Mouse (Mus musculus) embryonic fibroblast, embryonic 13.5 days (primary cell): ENCODE data around the gene Fam241b. TPM values are rescaled to one million over a fixed set of nuclear protein-coding genes. Genes with fewer than 3 reads are reported as not detected.

ENCODE experiments used
- H3K27ac ChIP-seq: 2 replicates; pipeline ENCODE4 v1.5.1; 2012; ENCODE audit warnings: low read length, control low read depth, inconsistent platforms; ENCODE audit not compliant: insufficient read depth
- H3K4me1 ChIP-seq: 2 replicates; pipeline ENCODE4 v1.6.1; 2011; ENCODE audit warnings: low read length; ENCODE audit not compliant: control insufficient read depth, insufficient read depth
- H3K4me3 ChIP-seq: 2 replicates; pipeline ENCODE4 v1.5.1; 2011; ENCODE audit warnings: mild to moderate bottlenecking, control low read depth, low read length; ENCODE audit not compliant: insufficient read depth
- CTCF ChIP-seq: IDR thresholded peaks from 2 replicates; pipeline ENCODE4 v1.5.1; 2011; ENCODE audit warnings: mild to moderate bottlenecking, control low read depth, low read length, moderate library complexity, borderline replicate concordance; ENCODE audit not compliant: insufficient read depth
- POLR2A ChIP-seq: IDR thresholded peaks from 2 replicates; pipeline ENCODE4 v1.6.1; 2011; ENCODE audit warnings: low read depth, mild to moderate bottlenecking, control low read depth, low read length, moderate library complexity
- polyA plus RNA-seq: library from polyadenylated mRNA; stranded (reverse); fragments of >200 nt; gene quantifications from 2 replicates; pipeline ENCODE4 v1.2.4, GENCODE M21; 2011; ENCODE audit warnings: low read depth; ENCODE audit not compliant: missing spikeins, insufficient read length

Fam241b gene
- polyA plus RNA-seq, 1 experiment: 0.81 TPM

- H3K27ac ChIP-seq: no peak overlapping the region
- no peak for TF ChIP-seq CTCF
- TF ChIP-seq POLR2A: no peak
- no peak overlapping the region for H3K4me3 ChIP-seq
- no peaks in the 10 kb centered on the region for H3K4me1 ChIP-seq
Observed at GRCm38 (mm10) chr10:62060224-62060913, 83.4 kb downstream of the Fam241b start.

DNA sequence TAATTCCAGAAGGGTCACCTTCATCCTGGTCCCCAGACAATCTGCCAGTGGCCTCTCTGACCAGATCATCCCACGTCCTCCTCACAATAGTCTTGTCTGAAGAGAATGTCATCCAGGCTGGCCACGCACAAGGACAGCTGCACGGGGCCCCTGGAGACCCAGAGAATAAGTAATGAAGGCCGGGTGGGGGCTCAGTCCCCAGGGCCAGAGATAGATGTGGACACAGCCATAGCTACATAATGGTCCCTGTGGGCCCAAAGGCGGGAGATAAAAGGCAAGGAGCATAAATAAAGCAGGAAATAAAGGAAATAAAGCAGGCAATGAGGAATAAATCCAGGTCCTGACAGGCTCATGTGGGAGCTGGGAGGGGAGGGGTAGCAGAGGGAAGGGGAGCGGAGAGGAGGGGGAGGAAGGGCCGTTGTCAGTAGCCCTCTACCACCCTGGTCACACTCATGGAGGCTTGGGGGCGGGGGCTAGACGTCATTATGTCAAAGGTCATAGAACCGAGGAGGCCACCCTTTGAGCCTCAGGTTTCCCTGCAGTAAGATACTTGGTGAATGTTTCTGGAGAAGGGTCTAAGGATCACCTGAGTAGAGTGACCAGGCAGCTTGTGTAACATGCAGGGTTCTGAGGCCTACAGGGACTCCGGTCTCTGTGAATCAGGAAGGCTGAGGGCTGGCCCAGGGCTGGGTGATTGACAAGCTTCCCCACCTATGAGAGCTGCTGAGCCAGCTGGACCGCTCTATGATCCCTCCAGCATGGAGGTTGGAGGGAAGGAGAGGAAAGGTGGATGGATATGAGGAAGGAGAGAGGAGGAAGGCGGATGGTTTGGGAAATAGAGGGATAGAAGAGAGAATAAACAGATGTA is 85.0 kb downstream of the Fam241b start:
- Histone ChIP-seq H3K4me1 (no peaks in the 10 kb centered on the region), H3K27ac (no peak overlapping the region), H3K4me3 (no peak overlapping the region)
- TF ChIP-seq POLR2A: no peak
- TF ChIP-seq CTCF: no peak

Other genes with a start within 250 kb of the Fam241b start
- not detected in 2 replicates for gene Col13a1, start 164.8 kb downstream of the Fam241b start, polyA plus RNA-seq
- not detected in 2 replicates for gene Neurog3, start 10.8 kb downstream of the Fam241b start, polyA plus RNA-seq
- 1.6 and 1.9 TPM in 2 replicates for gene Tspan15, start 87.3 kb upstream of the Fam241b start, polyA plus RNA-seq
- not detected in 2 replicates for gene Tacr2, start 108.5 kb upstream of the Fam241b start, polyA plus RNA-seq
- 45.3 and 56.5 TPM in 2 replicates for gene Hk1, start 236.0 kb upstream of the Fam241b start, polyA plus RNA-seq